Mouse (Mus musculus): ENCODE results near the gene Ankdd1b. TPM values are rescaled to one million over a fixed set of nuclear protein-coding genes. Genes with fewer than 3 reads are reported as not detected.

The Ankdd1b gene
- total RNA-seq, 4 experiments from 2014 or later: 0.24 to 1.1 (median 0.29) TPM

GRCm38 (mm10) chr13:96414384-96414783 lies 56.6 kb downstream of the Ankdd1b start:
- no peak for DNase-seq (ENCODE audit: low spot score in 2 of 2)

GRCm38 (mm10) chr13:96408786-96409185 lies 62.2 kb downstream of the Ankdd1b start:
- DNase-seq (ENCODE audit: low spot score in 2 of 2): no peak

GRCm38 (mm10) chr13:96407040-96407439 lies 64.0 kb downstream of the Ankdd1b start:
- no peak for DNase-seq (ENCODE audit: low spot score in 2 of 2)

- DNase-seq (ENCODE audit: low spot score in 2 of 2): no peak
Observed at GRCm38 (mm10) chr13:96405518-96405917, 65.5 kb downstream of the Ankdd1b start.

GRCm38 (mm10) chr13:96401251-96401650 lies 69.7 kb downstream of the Ankdd1b start:
- no peak for DNase-seq (ENCODE audit: low spot score in 2 of 2)

GRCm38 (mm10) chr13:96389301-96389700 lies 81.7 kb downstream of the Ankdd1b start:
- DNase-seq (ENCODE audit: low spot score in 2 of 2): no peak

GRCm38 (mm10) chr13:96388042-96388888 lies 82.7 kb downstream of the Ankdd1b start, which contains the start of gene Poc5:
Poc5 (plus strand) TSS chr13:96388294.
- DNase-seq (ENCODE audit: low spot score in 2 of 2): peak; percentile 98 to 100

- DNase-seq (ENCODE audit: low spot score in 2 of 2): no peak
Observed at GRCm38 (mm10) chr13:96377883-96378282, 93.1 kb downstream of the Ankdd1b start.

- DNase-seq (ENCODE audit: low spot score in 2 of 2): no peak
Observed at GRCm38 (mm10) chr13:96376871-96377270, 94.1 kb downstream of the Ankdd1b start.

- no peak for DNase-seq (ENCODE audit: low spot score in 2 of 2)
Observed at GRCm38 (mm10) chr13:96375519-96375918, 95.5 kb downstream of the Ankdd1b start.

Other genes with a start within 250 kb of the Ankdd1b start
- 10 to 100 TPM; 30.6 to 38.3 (median 34.1) TPM for gene Poc5, start 82.9 kb downstream of the Ankdd1b start, total RNA-seq (2022)
- not detected for gene Gm17622, start 19.5 kb upstream of the Ankdd1b start, total RNA-seq (2022)
- gene Polk, start 71.4 kb upstream of the Ankdd1b start, total RNA-seq (2022): 10 to 100 TPM; 12.8 to 15.2 (median 14.3) TPM
- gene Col4a3bp, start 71.4 kb upstream of the Ankdd1b start, total RNA-seq (2022): 10 to 100 TPM; 65.8 to 84.1 (median 71.5) TPM
- gene Hmgcr, start 199.7 kb upstream of the Ankdd1b start, total RNA-seq (2022): 100 to 1,000 TPM; 129 to 171 (median 150) TPM